Mouse (Mus musculus): Measurements from ENCODE around the gene Sult6b1. TPM values are rescaled to one million over a fixed set of nuclear protein-coding genes. Genes with fewer than 3 reads are reported as not detected.

Sult6b1 gene
- polyA plus RNA-seq, 1 experiment from 2014 or later: 0.13 TPM

DNA sequence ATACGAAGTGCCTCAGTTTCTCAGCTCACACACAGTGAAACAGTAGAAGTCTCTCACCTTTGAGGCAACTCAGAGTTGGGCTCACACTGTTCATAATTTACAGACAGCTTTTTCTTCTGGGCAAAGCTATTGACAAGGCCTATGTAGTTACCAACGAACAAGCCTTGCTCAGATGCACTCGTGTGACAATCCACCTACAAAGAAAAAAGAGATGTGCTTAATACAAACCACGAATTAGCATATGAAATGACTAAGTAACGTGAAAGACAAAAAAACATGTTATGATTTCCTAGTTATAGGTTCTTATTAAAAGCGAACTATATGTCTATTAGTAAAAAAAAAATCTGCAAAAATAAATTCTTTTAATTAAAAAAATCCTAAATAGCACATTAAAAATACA lies 32.9 kb downstream of the Sult6b1 start:
- Histone ChIP-seq H3K4me1 (no peaks in the 10 kb centered on the region), H3K36me3 (peaks cover 41% of the 10 kb centered on the region), H3K27ac (no peak overlapping the region), H3K9me3 (replicated peaks) (no peaks in the 10 kb centered on the region), H3K27me3 (ENCODE audit: low read depth, poor library complexity, severe bottlenecking) (no peaks in the 10 kb centered on the region), H3K4me3 (no peak overlapping the region)
- DNase-seq (ENCODE audit: low spot score): no peak
- WGBS: 89% methylated on average over 6 of the region's 6 CpGs

DNA sequence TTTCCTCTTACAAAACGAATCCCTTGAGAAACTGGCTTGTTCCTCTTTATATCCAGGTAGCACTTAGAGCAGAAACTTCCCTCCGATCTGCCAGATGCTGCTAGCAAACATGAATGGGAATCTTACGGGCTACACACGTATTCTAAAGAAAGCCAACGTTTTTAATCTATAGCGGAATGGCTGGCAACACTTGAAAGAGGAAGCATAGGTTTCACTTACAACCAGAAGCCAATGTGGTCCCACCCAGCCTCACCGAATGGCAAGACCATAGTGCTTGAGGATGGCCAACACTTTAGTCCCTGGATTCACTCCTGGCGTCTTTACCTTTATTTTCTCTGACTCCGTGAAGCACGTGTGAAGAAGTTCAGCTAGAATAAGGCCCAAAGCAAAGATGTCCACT lies 50.5 kb downstream of the Sult6b1 start:
- 91% methylated on average over 10 of the region's 10 CpGs for WGBS
- Histone ChIP-seq H3K27ac (no peak overlapping the region), H3K4me1 (no peaks in the 10 kb centered on the region), H3K9me3 (replicated peaks) (no peaks in the 10 kb centered on the region), H3K27me3 (ENCODE audit: low read depth, poor library complexity, severe bottlenecking) (no peaks in the 10 kb centered on the region), H3K36me3 (peaks cover 52% of the 10 kb centered on the region), H3K4me3 (no peak overlapping the region)
- DNase-seq (ENCODE audit: low spot score): no peak

DNA sequence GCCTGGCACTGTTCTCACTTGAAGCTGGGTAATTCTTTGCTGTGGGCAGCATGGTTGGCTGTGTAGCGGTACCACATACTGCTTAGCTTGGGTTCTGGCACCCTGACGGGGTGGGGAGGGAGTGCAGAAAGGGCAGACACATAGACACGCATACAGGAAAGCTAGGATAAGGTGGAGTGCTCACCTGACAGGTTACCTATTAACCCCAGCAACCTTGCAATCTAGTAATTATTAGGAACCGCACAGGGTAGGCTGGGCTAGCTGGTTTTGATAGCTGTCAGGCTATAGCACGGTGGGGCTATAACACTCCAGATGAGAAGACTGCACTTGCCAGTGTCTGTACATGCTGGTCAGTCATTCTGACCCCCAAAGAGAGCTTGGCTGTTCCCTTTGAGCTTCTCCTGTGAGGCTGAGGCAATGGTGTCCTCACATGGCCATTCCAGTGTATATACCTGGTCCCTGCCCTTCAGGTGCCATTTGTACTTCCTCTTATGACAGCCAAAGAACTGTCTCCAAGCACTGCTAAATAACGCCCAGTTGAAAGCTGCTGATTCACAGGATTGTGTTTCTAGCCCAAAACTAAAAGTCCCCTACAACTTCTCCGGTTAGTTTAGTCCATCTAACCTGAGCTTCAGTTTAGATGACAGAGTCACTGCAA lies 64.4 kb downstream of the Sult6b1 start:
- no peaks in the 10 kb centered on the region for H3K9me3 ChIP-seq (replicated peaks)
- 93% methylated on average over 7 of the region's 7 CpGs for WGBS
- no peak overlapping the region for H3K27ac ChIP-seq
- no peaks in the 10 kb centered on the region for H3K27me3 ChIP-seq (ENCODE audit: low read depth, poor library complexity, severe bottlenecking)
- DNase-seq (ENCODE audit: low spot score): no peak
- no peaks in the 10 kb centered on the region for H3K4me1 ChIP-seq
- peaks cover 89% of the 10 kb centered on the region for H3K36me3 ChIP-seq
- H3K4me3 ChIP-seq: no peak overlapping the region

GRCm38 (mm10) chr17:78836056-78836455 lies 70.7 kb downstream of the Sult6b1 start:
- DNase-seq (ENCODE audit: low spot score): no peak
- H3K4me3 ChIP-seq: peak overlapping the region; percentile 87
- peaks cover 6% of the 10 kb centered on the region; the same call in 1 of the 2 replicates for H3K4me1 ChIP-seq
- peak overlapping the region; percentile 88 for H3K27ac ChIP-seq
- WGBS: 37% methylated on average over 2 of the region's 2 CpGs
- no peaks in the 10 kb centered on the region for H3K9me3 ChIP-seq (replicated peaks)
- H3K27me3 ChIP-seq (ENCODE audit: low read depth, poor library complexity, severe bottlenecking): no peaks in the 10 kb centered on the region
- H3K36me3 ChIP-seq: peaks cover 29% of the 10 kb centered on the region

DNA sequence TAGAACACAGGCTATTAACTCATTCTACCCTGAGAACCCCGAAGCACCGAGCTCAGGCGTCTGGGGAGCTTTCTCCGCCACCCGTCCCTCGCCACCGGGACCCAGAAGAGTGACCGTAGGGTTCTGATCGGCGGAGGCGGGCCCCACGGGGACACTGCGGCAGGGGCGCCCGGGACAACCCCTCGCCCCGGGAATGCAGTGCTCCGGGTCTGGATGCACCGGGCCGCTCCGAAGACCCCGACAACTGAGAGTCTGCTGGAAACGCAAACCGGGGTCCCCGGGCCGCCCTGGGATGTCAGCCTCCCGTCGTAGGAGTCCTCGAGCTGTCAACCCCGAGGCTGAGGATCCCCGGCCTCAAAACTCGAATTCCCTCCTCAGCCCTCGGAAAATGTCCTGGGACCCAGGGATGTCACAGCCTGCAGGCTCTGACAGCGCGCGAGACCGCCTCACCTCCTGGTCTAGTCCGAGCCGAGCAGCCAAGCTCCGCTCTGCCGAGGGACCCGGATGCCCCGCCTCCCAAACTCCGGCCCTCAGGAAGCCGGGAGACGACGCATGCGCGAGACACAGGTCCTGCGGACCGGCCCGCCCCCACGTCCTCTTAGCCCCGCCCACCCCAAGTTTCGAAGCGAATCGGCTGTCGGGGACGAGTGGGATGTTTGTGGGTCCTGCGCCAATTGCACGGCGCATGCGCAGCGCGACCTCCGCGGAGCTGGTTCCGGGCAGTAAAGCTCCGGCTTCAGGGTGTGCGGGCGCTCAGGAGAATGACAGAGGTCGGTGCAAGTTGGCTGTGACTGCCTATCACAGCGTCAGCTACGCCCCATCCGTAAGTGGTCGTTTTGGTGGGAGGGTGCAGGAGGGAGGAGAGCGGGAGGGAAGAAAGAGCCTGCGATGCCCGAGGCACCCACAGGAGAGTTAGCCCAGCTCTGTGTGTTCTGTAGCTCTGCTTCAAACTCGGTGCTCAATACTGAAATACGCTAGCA lies 71.6 kb downstream of the Sult6b1 start, which contains the start of the genes Heatr5b and Gpatch11:
Heatr5b (minus strand) TSS at position 509 of the 980 bp plus-strand sequence.
Gpatch11 (plus strand) TSS at position 712 of the 980 bp plus-strand sequence.
- Histone ChIP-seq H3K4me3 (peak within 1 kb of the TSS; percentile 87), H3K27me3 (ENCODE audit: low read depth, poor library complexity, severe bottlenecking) (no peaks in the 10 kb centered on the region), H3K27ac (peak within 1 kb of the TSS; percentile 88), H3K9me3 (replicated peaks) (no peaks in the 10 kb centered on the region), H3K36me3 (peaks cover 27% of the 10 kb centered on the region), H3K4me1 (peaks cover 6% of the 10 kb centered on the region; the same call in 1 of the 2 replicates)
- WGBS: under 1% methylated on average over 81 of the region's 81 CpGs
- DNase-seq (ENCODE audit: low spot score): peak; percentile 100

Other genes with a start within 250 kb of the Sult6b1 start
- gene Strn, start 169.8 kb downstream of the Sult6b1 start, polyA plus RNA-seq (2016; fragmentation: Nextera tagmentation; extraction: Ambion mirVana): 4.4 and 5.5 TPM in 2 replicates
- 9.8 and 17.5 TPM in 2 replicates for gene Heatr5b, start 71.6 kb downstream of the Sult6b1 start, polyA plus RNA-seq (2016; fragmentation: Nextera tagmentation; extraction: Ambion mirVana)
- 33.6 and 41.1 TPM in 2 replicates for gene Gpatch11, start 71.4 kb downstream of the Sult6b1 start, polyA plus RNA-seq (2016; fragmentation: Nextera tagmentation; extraction: Ambion mirVana)
- 6.9 and 9.9 TPM in 2 replicates for gene Eif2ak2, start 24.4 kb downstream of the Sult6b1 start, polyA plus RNA-seq (2016; fragmentation: Nextera tagmentation; extraction: Ambion mirVana)
- 87.0 and 91.3 TPM in 2 replicates for gene Cebpzos, start 9.5 kb upstream of the Sult6b1 start, polyA plus RNA-seq (2016; fragmentation: Nextera tagmentation; extraction: Ambion mirVana)
- 53.8 and 56.1 TPM in 2 replicates for gene Cebpz, start 30.1 kb upstream of the Sult6b1 start, polyA plus RNA-seq (2016; fragmentation: Nextera tagmentation; extraction: Ambion mirVana)
- 47.9 and 48.2 TPM in 2 replicates for gene Ndufaf7, start 30.1 kb upstream of the Sult6b1 start, polyA plus RNA-seq (2016; fragmentation: Nextera tagmentation; extraction: Ambion mirVana)
- 42.6 and 51.8 TPM in 2 replicates for gene Prkd3, start 113.8 kb upstream of the Sult6b1 start, polyA plus RNA-seq (2016; fragmentation: Nextera tagmentation; extraction: Ambion mirVana)
- gene Qpct, start 144.9 kb upstream of the Sult6b1 start, polyA plus RNA-seq (2016; fragmentation: Nextera tagmentation; extraction: Ambion mirVana): 0.99 and 1.3 TPM in 2 replicates